Mouse (Mus musculus): ENCODE measurements around the gene Mbnl1. TPM values are rescaled to one million over a fixed set of nuclear protein-coding genes. Genes with fewer than 3 reads are reported as not detected.

The Mbnl1 gene
- polyA plus RNA-seq, 1 experiment from 2014 or later, result 73.3 TPM

- Histone ChIP-seq H3K4me1 (ENCODE audit: insufficient read depth) (peaks cover 40% of the 10 kb centered on the region), H3K4me3 (ENCODE audit: low read depth, low read length) (no peak overlapping the region), H3K27ac (ENCODE audit: low read depth) (no peak overlapping the region), H3K36me3 (replicated peaks; ENCODE audit: insufficient read depth, low read length) (no peaks in the 10 kb centered on the region), H3K27me3 (ENCODE audit: insufficient read depth, low read length) (no peaks in the 10 kb centered on the region), H3K9ac (replicated peaks) (no peak overlapping the region), H3K4me2 (ENCODE audit: low read depth, low read length) (no peak overlapping the region), H3K9me3 (ENCODE audit: low read length) (no peaks in the 10 kb centered on the region)
- no peak for TF ChIP-seq CTCF (IDR thresholded peaks at IDR 0.05; ENCODE audit: low read depth)
- no peak for TF ChIP-seq EP300 (IDR thresholded peaks at IDR 0.05; ENCODE audit: low read depth)
- ATAC-seq, result no peak; the same call in 1 of the 2 replicates
- 69% methylated on average over 3 of the region's 3 CpGs for WGBS (ENCODE audit: insufficient replicate concordance)
- no peak for DNase-seq
Observed at GRCm38 (mm10) chr3:60511197-60511596, 38.6 kb downstream of the Mbnl1 start.

- Histone ChIP-seq H3K9ac (replicated peaks) (no peak overlapping the region), H3K27ac (ENCODE audit: low read depth) (no peak overlapping the region), H3K36me3 (replicated peaks; ENCODE audit: insufficient read depth, low read length) (no peaks in the 10 kb centered on the region), H3K4me1 (ENCODE audit: insufficient read depth) (peaks cover 44% of the 10 kb centered on the region), H3K4me3 (ENCODE audit: low read depth, low read length) (no peak overlapping the region), H3K4me2 (ENCODE audit: low read depth, low read length) (no peak overlapping the region), H3K9me3 (ENCODE audit: low read length) (no peaks in the 10 kb centered on the region), H3K27me3 (ENCODE audit: insufficient read depth, low read length) (no peaks in the 10 kb centered on the region)
- WGBS (ENCODE audit: insufficient replicate concordance), result 59% methylated on average over 7 of the region's 7 CpGs
- DNase-seq (no peak), ATAC-seq (no peak)
- TF ChIP-seq EP300 (IDR thresholded peaks at IDR 0.05; ENCODE audit: low read depth) (no peak), CTCF (IDR thresholded peaks at IDR 0.05; ENCODE audit: low read depth) (no peak)
Observed at GRCm38 (mm10) chr3:60513337-60513736, 40.7 kb downstream of the Mbnl1 start.

- no peaks in the 10 kb centered on the region for H3K36me3 ChIP-seq (replicated peaks; ENCODE audit: insufficient read depth, low read length)
- no peak overlapping the region for H3K4me2 ChIP-seq (ENCODE audit: low read depth, low read length)
- H3K4me3 ChIP-seq (ENCODE audit: low read depth, low read length), result no peak overlapping the region
- no peak overlapping the region for H3K27ac ChIP-seq (ENCODE audit: low read depth)
- H3K4me1 ChIP-seq (ENCODE audit: insufficient read depth), result peaks cover 41% of the 10 kb centered on the region
- no peaks in the 10 kb centered on the region for H3K27me3 ChIP-seq (ENCODE audit: insufficient read depth, low read length)
- ATAC-seq (no peak), DNase-seq (no peak)
- no peaks in the 10 kb centered on the region for H3K9me3 ChIP-seq (ENCODE audit: low read length)
- H3K9ac ChIP-seq (replicated peaks), result no peak overlapping the region
- TF ChIP-seq CTCF (IDR thresholded peaks at IDR 0.05; ENCODE audit: low read depth) (no peak), EP300 (IDR thresholded peaks at IDR 0.05; ENCODE audit: low read depth) (no peak)
- WGBS (ENCODE audit: insufficient replicate concordance), result 51% methylated on average over 2 of the region's 2 CpGs
Observed at GRCm38 (mm10) chr3:60513746-60514145, 41.1 kb downstream of the Mbnl1 start.

GRCm38 (mm10) chr3:60515430-60515829, 42.8 kb downstream of the Mbnl1 start:
- H3K36me3 ChIP-seq (replicated peaks; ENCODE audit: insufficient read depth, low read length), result no peaks in the 10 kb centered on the region
- no peak overlapping the region for H3K4me2 ChIP-seq (ENCODE audit: low read depth, low read length)
- DNase-seq (no peak), ATAC-seq (peak; percentile 24; the same call in 1 of the 2 replicates)
- H3K4me1 ChIP-seq (ENCODE audit: insufficient read depth), result peaks cover 38% of the 10 kb centered on the region
- no peak overlapping the region for H3K9ac ChIP-seq (replicated peaks)
- TF ChIP-seq EP300 (IDR thresholded peaks at IDR 0.05; ENCODE audit: low read depth) (no peak; the same call in 1 of the 2 replicates), CTCF (IDR thresholded peaks at IDR 0.05; ENCODE audit: low read depth) (no peak)
- no peaks in the 10 kb centered on the region for H3K27me3 ChIP-seq (ENCODE audit: insufficient read depth, low read length)
- H3K27ac ChIP-seq (ENCODE audit: low read depth), result peak overlapping the region; percentile 56; the same call in 1 of the 2 replicates
- H3K4me3 ChIP-seq (ENCODE audit: low read depth, low read length), result no peak overlapping the region
- H3K9me3 ChIP-seq (ENCODE audit: low read length), result no peaks in the 10 kb centered on the region

- Histone ChIP-seq H3K4me1 (ENCODE audit: insufficient read depth) (peaks cover 34% of the 10 kb centered on the region), H3K27me3 (ENCODE audit: insufficient read depth, low read length) (no peaks in the 10 kb centered on the region), H3K4me3 (ENCODE audit: low read depth, low read length) (no peak overlapping the region), H3K27ac (ENCODE audit: low read depth) (peak overlapping the region; percentile 50), H3K9ac (replicated peaks) (no peak overlapping the region), H3K36me3 (replicated peaks; ENCODE audit: insufficient read depth, low read length) (no peaks in the 10 kb centered on the region), H3K4me2 (ENCODE audit: low read depth, low read length) (peak overlapping the region; percentile 56), H3K9me3 (ENCODE audit: low read length) (no peaks in the 10 kb centered on the region)
- peak; percentile 89 for ATAC-seq
- WGBS (ENCODE audit: insufficient replicate concordance), result 22% methylated on average over 12 of the region's 12 CpGs
- TF ChIP-seq CTCF (IDR thresholded peaks at IDR 0.05; ENCODE audit: low read depth) (peak; percentile 86), EP300 (IDR thresholded peaks at IDR 0.05; ENCODE audit: low read depth) (0 out of 2 replicates have a peak, but pooled peaks have one; percentile 8)
- peak; percentile 75 for DNase-seq
Observed at GRCm38 (mm10) chr3:60516054-60516674, 43.5 kb downstream of the Mbnl1 start.

- Histone ChIP-seq H3K27ac (ENCODE audit: low read depth) (peak overlapping the region; percentile 23; the same call in 1 of the 2 replicates), H3K27me3 (ENCODE audit: insufficient read depth, low read length) (no peaks in the 10 kb centered on the region), H3K9me3 (ENCODE audit: low read length) (no peaks in the 10 kb centered on the region), H3K4me3 (ENCODE audit: low read depth, low read length) (no peak overlapping the region), H3K9ac (replicated peaks) (no peak overlapping the region), H3K4me2 (ENCODE audit: low read depth, low read length) (no peak overlapping the region), H3K4me1 (ENCODE audit: insufficient read depth) (peaks cover 29% of the 10 kb centered on the region), H3K36me3 (replicated peaks; ENCODE audit: insufficient read depth, low read length) (no peaks in the 10 kb centered on the region)
- DNase-seq (no peak), ATAC-seq (no peak)
- TF ChIP-seq EP300 (IDR thresholded peaks at IDR 0.05; ENCODE audit: low read depth) (no peak), CTCF (IDR thresholded peaks at IDR 0.05; ENCODE audit: low read depth) (no peak)
- 60% methylated on average over 3 of the region's 3 CpGs for WGBS (ENCODE audit: insufficient replicate concordance)
Observed at GRCm38 (mm10) chr3:60517234-60517787, 44.7 kb downstream of the Mbnl1 start.
